Mouse (Mus musculus): Measurements from ENCODE around the gene Gpr183. TPM values are rescaled to one million over a fixed set of nuclear protein-coding genes. Genes with fewer than 3 reads are reported as not detected.

Gpr183 gene
- polyA plus RNA-seq (2017; shearing (Covaris generic)), result 453 TPM

GRCm38 (mm10) chr14:121964990-121965389 lies at the start of gene Gpr183:
TSS of gene Gpr183 (minus strand) at chr14:121965195.

DNA sequence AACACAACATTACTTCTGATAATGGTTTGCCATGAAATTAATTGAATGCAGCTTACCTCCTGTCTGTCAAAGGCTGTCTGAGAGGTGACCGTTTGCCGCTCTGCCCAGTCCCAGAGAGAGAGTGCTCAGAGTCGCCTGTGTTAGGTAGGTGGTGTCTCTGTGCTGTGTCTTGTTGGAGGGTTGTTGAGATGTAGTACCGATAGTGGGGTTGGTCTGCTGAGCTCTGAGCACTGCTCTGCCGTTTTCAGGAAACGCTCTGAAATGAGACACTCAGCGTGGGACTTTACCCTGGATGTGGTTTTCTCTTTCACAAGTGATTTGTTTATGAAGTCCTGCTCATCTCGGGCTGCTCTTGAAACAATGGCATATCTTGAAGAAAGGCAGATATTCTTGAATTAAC lies 49.4 kb downstream of the Gpr183 start, which contains the start of gene Gpr18:
TSS of gene Gpr18 (minus strand) at position 161 of the 400 bp plus-strand sequence.

Other genes starting within 250 kb of the Gpr183 start
- 13.8 TPM for gene Dock9, start 167.4 kb downstream of the Gpr183 start, polyA plus RNA-seq (2017; shearing (Covaris generic))
- gene Ubac2, start 86.6 kb downstream of the Gpr183 start, polyA plus RNA-seq (2017; shearing (Covaris generic)), result 117 TPM
- 96.7 TPM for gene Gpr18, start 49.4 kb downstream of the Gpr183 start, polyA plus RNA-seq (2017; shearing (Covaris generic))
- not detected for gene Timm8a2, start 69.5 kb upstream of the Gpr183 start, polyA plus RNA-seq (2017; shearing (Covaris generic))
- 114 TPM for gene Tm9sf2, start 141.8 kb upstream of the Gpr183 start, polyA plus RNA-seq (2017; shearing (Covaris generic))
- 17.1 TPM for gene Clybl, start 216.5 kb upstream of the Gpr183 start, polyA plus RNA-seq (2017; shearing (Covaris generic))

All from effector memory CD4-positive, alpha-beta T cell, adult 5 months (primary cell).